Mouse (Mus musculus) small intestine, adult 2 months (tissue): ENCODE data around the gene Ripply2.

Experiments
- CTCF ChIP-seq: fragments of 200-500 bp; IDR thresholded peaks from 2 replicates; pipeline ENCODE4 v1.5.1; 2012; ENCODE audit warnings: low read depth, mild to moderate bottlenecking, control low read depth, inconsistent platforms, low read length, moderate library complexity, mixed read lengths; ENCODE audit not compliant: insufficient replicate concordance, insufficient read length; ENCODE audit errors: extremely low read depth
- POLR2A ChIP-seq: fragments of 200-500 bp; IDR thresholded peaks from 2 replicates; pipeline ENCODE4 v1.6.1; 2012; ENCODE audit warnings: low read depth, mild to moderate bottlenecking, control low read depth, inconsistent platforms, low read length, moderate library complexity

- TF ChIP-seq CTCF (no peak), POLR2A (no peak)
Measured at GRCm38 (mm10) chr9:87062337-87062736, 47.0 kb downstream of the Ripply2 start.
